30 mouse cellular contexts compared by ENCODE assay signal in the genomic region with DNA sequence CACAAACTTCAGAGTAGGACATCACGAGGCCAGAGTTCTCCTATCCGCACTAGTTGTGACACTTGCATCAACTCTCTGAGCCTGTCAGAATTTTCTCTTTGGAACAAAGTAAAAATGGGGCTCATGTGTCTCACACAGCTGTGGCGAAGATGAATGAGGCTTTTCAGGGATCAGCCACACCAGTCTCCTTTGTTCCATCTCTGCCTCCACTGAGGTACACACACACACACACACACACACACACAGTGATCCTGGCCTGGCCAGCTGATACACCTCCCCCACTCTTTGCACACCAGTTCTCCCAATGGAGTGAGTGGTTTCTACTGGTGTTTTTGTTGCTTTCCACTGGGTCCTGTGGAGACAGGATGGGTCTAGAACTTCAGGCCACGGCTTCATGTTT.
A peak's percentile ranks its signal among the peaks of the same experiment; 100 is the strongest.
DNase-seq lines count a peak whose midpoint lies in the region; ATAC-seq lines count a peak whose summit lies in the region.
"Had no signal": no experiment of that assay in that cellular context is flagged by ENCODE, and none has a peak within 500 bp of the region (broad histone marks: within the 10 kb centered on the region; RNA-seq: fewer than 3 reads in every experiment).

No protein-coding gene starts in this region.

- H3K36me3 ChIP-seq in hindbrain, embryonic 10.5 days, result no peaks in the 10 kb centered on the region
- no peaks in the 10 kb centered on the region for H3K36me3 ChIP-seq in hindbrain, embryonic 11.5 days (ENCODE audit: control insufficient read depth, insufficient read depth, low read length)
- no peaks in the 10 kb centered on the region for H3K36me3 ChIP-seq in forebrain, embryonic 10.5 days (replicated peaks)
- H3K36me3 ChIP-seq: embryonic facial prominence, embryonic 13.5 days; forebrain, embryonic 12.5 days; hindbrain, embryonic 12.5 days; intestine, embryonic 15.5 days; neural tube, embryonic 15.5 days had no signal

- ATAC-seq in hindbrain, embryonic 11.5 days (ENCODE audit: low FRiP score), result no peak
- ATAC-seq: forebrain, postnatal 0 days; hindbrain, postnatal 0 days; intestine, embryonic 15.5 days had no signal

- WGBS in hindbrain, embryonic 10.5 days, result 68% methylated on average over 4 of the region's 4 CpGs
- 59% methylated on average over 4 of the region's 4 CpGs for WGBS in hindbrain, embryonic 11.5 days
- 74% methylated on average over 4 of the region's 4 CpGs for WGBS in forebrain, embryonic 10.5 days

- H3K9me3 ChIP-seq in hindbrain, embryonic 10.5 days, result no peaks in the 10 kb centered on the region
- no peaks in the 10 kb centered on the region for H3K9me3 ChIP-seq in hindbrain, embryonic 11.5 days (ENCODE audit: control insufficient read depth, low read length)
- H3K9me3 ChIP-seq in forebrain, embryonic 10.5 days, result no peaks in the 10 kb centered on the region
- H3K9me3 ChIP-seq: embryonic facial prominence, embryonic 13.5 days; forebrain, embryonic 12.5 days; hindbrain, embryonic 12.5 days; intestine, embryonic 15.5 days; neural tube, embryonic 15.5 days had no signal

- peak; percentile 18 for DNase-seq in hindbrain, embryonic 10.5 days (ENCODE audit: low spot score)
- DNase-seq in hindbrain, embryonic 11.5 days (ENCODE audit: low spot score), result no peak
- peak; percentile 6 to 19 for DNase-seq in left cerebral cortex, adult 18-20 months (ENCODE audit: low spot score in 2 of 2)
- no peak for DNase-seq in left cerebral cortex, postnatal 4 days
- DNase-seq in layer of hippocampus, adult 9-11 months, result peak; percentile 75
- DNase-seq in forebrain, embryonic 10.5 days (ENCODE audit: extremely low spot score, low spot score), result no peak
- DNase-seq in lung, postnatal 25 days (ENCODE audit: low spot score), result no peak
- DNase-seq: adrenal gland, postnatal 36 days; B cell, adult 2 months; forebrain, postnatal 0 days; heart, postnatal 14 days; kidney, adult 2 months; kidney, postnatal 36 days; liver; lung, adult 2 months; lung, postnatal 10 days; midbrain, embryonic 14.5 days; retina, postnatal 1 day; right cerebral cortex, postnatal 25 days; spleen, adult 18-20 months; thymus, adult 18-20 months; thymus, postnatal 25 days had no signal

- no peak overlapping the region for H3K4me2 ChIP-seq in hindbrain, embryonic 11.5 days (replicated peaks; ENCODE audit: low read depth, low read length)
- H3K4me2 ChIP-seq: embryonic facial prominence, embryonic 13.5 days; forebrain, embryonic 12.5 days; hindbrain, embryonic 12.5 days; intestine, embryonic 15.5 days; neural tube, embryonic 15.5 days had no signal

- H3K27me3 ChIP-seq in hindbrain, embryonic 10.5 days (ENCODE audit: insufficient read depth, poor library complexity, severe bottlenecking), result no peaks in the 10 kb centered on the region
- H3K27me3 ChIP-seq in hindbrain, embryonic 11.5 days (ENCODE audit: control insufficient read depth, insufficient read depth, low read length), result no peaks in the 10 kb centered on the region
- no peaks in the 10 kb centered on the region for H3K27me3 ChIP-seq in forebrain, embryonic 10.5 days (ENCODE audit: poor library complexity, severe bottlenecking)
- H3K27me3 ChIP-seq: embryonic facial prominence, embryonic 13.5 days; forebrain, embryonic 12.5 days; hindbrain, embryonic 12.5 days; intestine, embryonic 15.5 days; neural tube, embryonic 15.5 days had no signal

- H3K4me3 ChIP-seq in hindbrain, embryonic 10.5 days, result no peak overlapping the region
- H3K4me3 ChIP-seq in hindbrain, embryonic 11.5 days (ENCODE audit: low read depth, low read length), result no peak overlapping the region
- no peak overlapping the region for H3K4me3 ChIP-seq in forebrain, embryonic 10.5 days
- H3K4me3 ChIP-seq: embryonic facial prominence, embryonic 13.5 days; erythroblast, embryonic 14.5 days; forebrain, embryonic 12.5 days; hindbrain, embryonic 12.5 days; intestine, embryonic 15.5 days; neural tube, embryonic 15.5 days had no signal

- H3K4me1 ChIP-seq in hindbrain, embryonic 10.5 days (replicated peaks), result peaks cover 8% of the 10 kb centered on the region; the same call in 1 of the 2 replicates
- H3K4me1 ChIP-seq in hindbrain, embryonic 11.5 days (replicated peaks; ENCODE audit: control insufficient read depth, insufficient read depth, low read length), result no peaks in the 10 kb centered on the region
- H3K4me1 ChIP-seq in forebrain, embryonic 10.5 days, result 0 out of 2 replicates have a peak, but pooled peaks cover 3% of the 10 kb centered on the region
- H3K4me1 ChIP-seq: embryonic facial prominence, embryonic 13.5 days; forebrain, embryonic 12.5 days; hindbrain, embryonic 12.5 days; intestine, embryonic 15.5 days; neural tube, embryonic 15.5 days had no signal

- intact Hi-C loops in left cerebral cortex, postnatal 4 days (cut with DNase I), result no loop called here

- H3K27ac ChIP-seq in hindbrain, embryonic 10.5 days, result peak overlapping the region; percentile 45
- no peak overlapping the region for H3K27ac ChIP-seq in hindbrain, embryonic 11.5 days (ENCODE audit: low read depth, low read length)
- no peak overlapping the region for H3K27ac ChIP-seq in forebrain, embryonic 10.5 days
- H3K27ac ChIP-seq: embryonic facial prominence, embryonic 13.5 days; forebrain, embryonic 12.5 days; hindbrain, embryonic 12.5 days; hindbrain, postnatal 0 days; intestine, embryonic 15.5 days; liver, embryonic 14.5 days; neural tube, embryonic 15.5 days had no signal

- no peak overlapping the region for H3K9ac ChIP-seq in hindbrain, embryonic 11.5 days (ENCODE audit: low read depth, low read length)
- H3K9ac ChIP-seq: embryonic facial prominence, embryonic 13.5 days; forebrain, embryonic 12.5 days; forebrain, postnatal 0 days; hindbrain, embryonic 12.5 days; intestine, embryonic 15.5 days; liver, embryonic 14.5 days; neural tube, embryonic 15.5 days had no signal

Comparison
In these comparisons a context has a peak if more than half of its experiments do, and no peak if none do; other contexts are left out.
1. DNase-seq: peak in hindbrain, embryonic 10.5 days (single experiment), left cerebral cortex, adult 18-20 months (2 of 2) and layer of hippocampus, adult 9-11 months (single experiment); none in hindbrain, embryonic 11.5 days (single experiment), left cerebral cortex, postnatal 4 days (single experiment), forebrain, embryonic 10.5 days (single experiment) and lung, postnatal 25 days (single experiment).